Mouse (Mus musculus) brain, embryonic 14.5 days (tissue): ENCODE results near the gene Plcb4.

ENCODE experiments used
- CTCF ChIP-seq: fragments of 200-500 bp; IDR thresholded peaks from 2 replicates; pipeline ENCODE4 v1.5.1; 2012; ENCODE audit warnings: inconsistent platforms, mild to moderate bottlenecking, moderate library complexity, borderline replicate concordance; ENCODE audit not compliant: insufficient read depth, insufficient read length; ENCODE audit errors: extremely low read depth
- POLR2A ChIP-seq: fragments of 200-500 bp; IDR thresholded peaks from 2 replicates; pipeline ENCODE4 v1.6.1; 2012; ENCODE audit warnings: mild to moderate bottlenecking, inconsistent platforms, borderline replicate concordance; ENCODE audit not compliant: poor library complexity, insufficient read depth, insufficient read length, severe bottlenecking; ENCODE audit errors: extremely low read depth

- TF ChIP-seq POLR2A (no peak), CTCF (no peak)
Measured at GRCm38 (mm10) chr2:135861531-135862488, 203.0 kb downstream of the Plcb4 start.
